Mouse (Mus musculus) stomach, embryonic 15.5 days (tissue): ENCODE results near the gene L2hgdh. TPM values are rescaled to one million over a fixed set of nuclear protein-coding genes. Genes with fewer than 3 reads are reported as not detected.

Experiments
- ATAC-seq: fragments of 200-750 bp; cut with Nextera tagmentation; 2 replicates; pipeline ENCODE4 v1.8.0; 2017; ENCODE audit warnings: low read depth, moderate number of reproducible peaks, moderate TSS enrichment; ENCODE audit not compliant: insufficient read depth, low FRiP score
- H3K27ac ChIP-seq: fragments of 300-500 bp; sonication (generic); 2 replicates; pipeline ENCODE4 v1.5.1; 2015; ENCODE audit warnings: mild to moderate bottlenecking, inconsistent platforms
- H3K27me3 ChIP-seq: fragments of 300-500 bp; sonication (generic); replicated peaks from 2 replicates; pipeline ENCODE4 v1.6.1; 2015; ENCODE audit warnings: inconsistent platforms
- H3K36me3 ChIP-seq: fragments of 300-500 bp; sonication (generic); 2 replicates; pipeline ENCODE4 v1.6.1; 2015; ENCODE audit warnings: inconsistent platforms
- H3K4me1 ChIP-seq: fragments of 300-500 bp; sonication (generic); 2 replicates; pipeline ENCODE4 v1.6.1; 2015; ENCODE audit warnings: inconsistent platforms
- H3K4me2 ChIP-seq: fragments of 300-500 bp; sonication (generic); 2 replicates; pipeline ENCODE4 v1.6.1; 2015; ENCODE audit warnings: mild to moderate bottlenecking, inconsistent platforms
- H3K4me3 ChIP-seq: fragments of 300-500 bp; sonication (generic); replicated peaks from 2 replicates; pipeline ENCODE4 v1.5.1; 2015; ENCODE audit warnings: inconsistent platforms
- H3K9ac ChIP-seq: fragments of 300-500 bp; sonication (generic); 2 replicates; pipeline ENCODE4 v1.6.1; 2015; ENCODE audit warnings: inconsistent platforms
- H3K9me3 ChIP-seq: fragments of 300-500 bp; sonication (generic); 2 replicates; pipeline ENCODE4 v1.6.1; 2016; ENCODE audit warnings: inconsistent platforms
- WGBS: fragments of 180-500 bp; shearing (Covaris S2); methylation state at CpG from one replicate; pipeline ENCODE4 v1.1.7; 2015; 5-methylcytosine and 5-hydroxymethylcytosine counted together
- polyA plus RNA-seq: library from polyadenylated mRNA; unstranded; fragments of >200 nt; fragmentation: Nextera tagmentation; extraction: Ambion mirVana; gene quantifications from 2 replicates; pipeline ENCODE4 v1.2.1, GENCODE M21; 2015

L2hgdh gene
- polyA plus RNA-seq, 1 experiment from 2014 or later: 18.3 TPM

DNA sequence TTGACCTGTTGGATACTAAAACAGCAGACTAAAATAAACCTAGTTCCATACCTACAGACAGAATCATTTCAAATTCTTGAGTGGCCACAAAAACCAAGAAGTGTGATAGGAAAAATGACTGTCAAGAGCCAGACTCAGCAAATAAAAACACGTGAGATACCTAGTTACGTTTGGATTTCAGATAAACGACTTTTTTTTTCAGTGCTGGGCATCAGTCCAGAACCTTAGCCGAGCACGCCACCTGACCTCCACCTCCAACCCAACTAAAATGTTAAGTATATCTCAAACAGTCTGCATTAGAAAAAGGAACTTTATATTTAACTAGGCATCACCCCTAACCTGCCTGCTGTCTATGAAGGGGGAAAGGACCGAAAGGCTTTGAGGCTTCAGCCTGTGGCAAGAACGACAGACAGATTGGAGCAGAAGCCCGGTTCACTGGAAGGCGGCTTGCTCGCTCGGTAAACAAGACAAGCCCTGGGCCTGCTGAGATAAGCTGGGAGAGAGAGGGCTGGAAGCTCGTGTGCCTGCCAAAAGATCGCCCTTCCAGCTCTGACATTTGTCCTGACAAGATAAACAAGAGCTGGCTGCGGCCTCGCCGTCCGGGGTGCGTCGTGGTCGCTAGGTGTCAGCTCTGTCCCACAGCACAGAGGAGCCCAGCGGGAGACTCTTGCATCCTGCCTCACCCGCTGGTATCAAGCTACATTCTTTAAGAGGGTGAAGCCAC, 32.9 kb upstream of the L2hgdh start:
- Histone ChIP-seq H3K27me3 (0 out of 2 replicates have a peak, but pooled peaks cover 3% of the 10 kb centered on the region), H3K27ac (peak overlapping the region; percentile 76), H3K4me1 (peaks cover 11% of the 10 kb centered on the region), H3K36me3 (no peaks in the 10 kb centered on the region), H3K9me3 (no peaks in the 10 kb centered on the region), H3K4me2 (peak overlapping the region; percentile 50), H3K4me3 (peak overlapping the region; percentile 16), H3K9ac (peak overlapping the region; percentile 4; the same call in 1 of the 2 replicates)
- 4% methylated on average over 22 of the region's 22 CpGs for WGBS
- peak; percentile 92 for ATAC-seq

DNA sequence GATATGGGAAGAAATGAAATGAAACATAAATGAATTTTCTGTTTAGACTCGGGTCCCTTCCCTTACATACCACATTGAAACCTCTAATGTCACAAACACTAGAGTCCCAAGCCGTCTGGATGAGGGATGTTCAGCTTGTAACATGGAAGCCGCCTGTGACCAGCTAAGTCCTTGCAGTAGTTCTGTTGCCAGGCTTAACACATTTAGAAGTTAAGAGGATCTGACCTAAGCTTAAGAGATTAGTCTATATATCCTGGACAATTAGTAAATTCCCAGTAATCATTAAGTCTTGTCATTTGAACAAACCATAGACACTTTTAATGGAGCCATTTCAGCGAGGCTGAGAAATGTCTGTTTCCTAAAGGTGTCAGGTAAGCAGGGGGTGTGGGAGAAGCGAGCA, 31.3 kb upstream of the L2hgdh start:
- Histone ChIP-seq H3K4me3 (no peak overlapping the region), H3K27ac (no peak overlapping the region), H3K9me3 (no peaks in the 10 kb centered on the region), H3K27me3 (0 out of 2 replicates have a peak, but pooled peaks cover 3% of the 10 kb centered on the region), H3K36me3 (no peaks in the 10 kb centered on the region), H3K4me2 (no peak overlapping the region), H3K4me1 (peaks cover 17% of the 10 kb centered on the region), H3K9ac (no peak overlapping the region)
- 75% methylated on average over 5 of the region's 5 CpGs for WGBS
- no peak for ATAC-seq

DNA sequence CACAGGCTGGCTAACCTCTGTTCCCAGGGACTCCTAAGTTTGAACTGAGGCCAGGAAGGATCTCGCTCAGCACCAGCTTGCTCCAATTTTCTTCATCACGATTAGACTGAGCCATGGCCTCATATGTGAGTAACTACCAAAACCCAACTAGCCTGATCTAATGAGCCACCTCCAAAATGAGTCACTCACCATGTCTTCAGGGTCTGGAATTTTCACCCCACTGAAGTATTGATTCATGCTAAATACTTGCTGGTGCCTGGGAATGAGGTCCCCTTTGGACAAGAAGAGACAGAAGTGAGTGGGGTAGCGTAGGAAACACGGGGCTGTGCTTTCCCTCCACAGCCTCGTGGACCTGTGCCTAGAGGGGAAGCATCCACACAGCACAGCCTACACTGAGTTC, 29.3 kb upstream of the L2hgdh start:
- no peak for ATAC-seq

DNA sequence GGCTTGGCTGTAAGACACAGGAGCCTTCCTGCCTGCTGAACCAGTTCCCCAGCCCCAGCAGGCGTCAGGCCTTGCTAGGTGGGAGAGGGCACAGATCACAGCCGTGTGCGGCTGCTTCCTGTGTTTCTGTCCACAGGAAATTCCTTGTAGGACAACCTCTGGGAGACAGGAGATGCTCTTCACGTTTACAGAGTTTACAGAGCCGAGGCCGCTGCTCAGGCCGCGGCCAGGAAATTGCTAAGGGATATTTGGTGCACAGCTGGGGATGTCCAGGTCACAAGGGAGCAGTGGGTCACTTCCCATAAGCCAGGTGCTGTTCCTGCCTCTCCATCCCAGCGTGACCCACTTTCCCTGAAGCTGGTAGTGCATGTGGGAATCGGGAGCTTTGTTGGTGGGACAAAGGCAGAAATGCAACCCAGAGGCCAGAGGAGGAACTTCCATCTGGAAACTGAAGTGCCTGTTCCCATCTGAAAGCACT, 27.2 kb upstream of the L2hgdh start:
- H3K9ac ChIP-seq: no peak overlapping the region
- H3K27me3 ChIP-seq: 0 out of 2 replicates have a peak, but pooled peaks cover 3% of the 10 kb centered on the region
- H3K36me3 ChIP-seq: no peaks in the 10 kb centered on the region
- no peak overlapping the region for H3K4me2 ChIP-seq
- H3K9me3 ChIP-seq: no peaks in the 10 kb centered on the region
- H3K4me1 ChIP-seq: 0 out of 2 replicates have a peak, but pooled peaks cover 6% of the 10 kb centered on the region
- H3K27ac ChIP-seq: no peak overlapping the region
- 33% methylated on average over 10 of the region's 10 CpGs for WGBS
- no peak overlapping the region for H3K4me3 ChIP-seq
- peak; percentile 66; the same call in 1 of the 2 replicates for ATAC-seq

More for the DNA sequence above, 29.3 kb upstream of the L2hgdh start:
- H3K36me3 ChIP-seq: no peaks in the 10 kb centered on the region
- no peaks in the 10 kb centered on the region for H3K9me3 ChIP-seq
- H3K4me3 ChIP-seq: no peak overlapping the region
- WGBS: 84% methylated on average over 5 of the region's 5 CpGs
- no peak overlapping the region for H3K9ac ChIP-seq
- peaks cover 16% of the 10 kb centered on the region for H3K4me1 ChIP-seq
- no peak overlapping the region for H3K27ac ChIP-seq
- 0 out of 2 replicates have a peak, but pooled peaks cover 3% of the 10 kb centered on the region for H3K27me3 ChIP-seq
- H3K4me2 ChIP-seq: no peak overlapping the region

DNA sequence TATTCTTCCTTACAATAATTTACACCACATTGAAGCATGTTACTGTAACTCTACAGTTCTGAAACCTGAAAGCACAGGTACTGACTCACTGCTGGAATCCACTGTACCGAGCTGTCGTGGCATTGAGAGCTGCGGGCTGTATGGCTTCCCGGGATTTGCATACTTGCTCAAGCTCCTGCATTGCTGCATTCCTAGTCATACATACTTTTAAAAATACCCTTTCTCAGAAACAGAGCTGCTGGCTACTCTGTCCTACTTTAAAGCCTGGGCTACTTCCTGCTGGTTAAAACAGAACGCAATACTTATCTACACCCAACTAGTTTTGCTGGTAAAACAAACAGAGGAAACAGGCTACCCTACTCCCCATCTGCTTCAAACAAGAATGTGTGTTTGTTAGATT, 19.5 kb upstream of the L2hgdh start:
- Histone ChIP-seq H3K27ac (no peak overlapping the region), H3K27me3 (no peaks in the 10 kb centered on the region), H3K9me3 (no peaks in the 10 kb centered on the region), H3K36me3 (no peaks in the 10 kb centered on the region), H3K9ac (no peak overlapping the region), H3K4me1 (no peaks in the 10 kb centered on the region), H3K4me2 (no peak overlapping the region), H3K4me3 (no peak overlapping the region)
- 78% methylated on average over 5 of the region's 5 CpGs for WGBS
- ATAC-seq: no peak

DNA sequence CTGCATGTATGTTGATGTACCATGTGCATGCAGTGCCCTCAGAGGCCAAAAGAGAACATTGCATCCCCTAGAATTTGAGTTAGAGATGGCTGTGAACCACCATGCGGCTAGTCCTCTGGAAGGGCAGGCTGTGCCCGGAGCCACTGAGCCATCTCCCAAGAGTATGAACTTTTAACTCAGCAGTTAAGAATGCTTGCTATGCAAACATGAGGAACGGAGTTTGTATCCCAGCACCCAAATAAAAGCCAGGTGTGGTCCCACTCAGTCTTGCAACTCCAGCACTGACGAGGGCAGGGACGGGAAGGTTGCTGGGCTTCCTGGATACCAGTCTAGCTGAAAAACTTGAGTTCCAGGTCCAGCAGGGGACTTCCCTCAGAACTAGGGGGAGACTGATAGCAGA, 17.3 kb upstream of the L2hgdh start:
- no peak for ATAC-seq
- Histone ChIP-seq H3K27ac (no peak overlapping the region), H3K9me3 (no peaks in the 10 kb centered on the region), H3K9ac (no peak overlapping the region), H3K36me3 (no peaks in the 10 kb centered on the region), H3K4me2 (no peak overlapping the region), H3K27me3 (no peaks in the 10 kb centered on the region), H3K4me3 (no peak overlapping the region), H3K4me1 (no peaks in the 10 kb centered on the region)
- WGBS: 76% methylated on average over 5 of the region's 5 CpGs

DNA sequence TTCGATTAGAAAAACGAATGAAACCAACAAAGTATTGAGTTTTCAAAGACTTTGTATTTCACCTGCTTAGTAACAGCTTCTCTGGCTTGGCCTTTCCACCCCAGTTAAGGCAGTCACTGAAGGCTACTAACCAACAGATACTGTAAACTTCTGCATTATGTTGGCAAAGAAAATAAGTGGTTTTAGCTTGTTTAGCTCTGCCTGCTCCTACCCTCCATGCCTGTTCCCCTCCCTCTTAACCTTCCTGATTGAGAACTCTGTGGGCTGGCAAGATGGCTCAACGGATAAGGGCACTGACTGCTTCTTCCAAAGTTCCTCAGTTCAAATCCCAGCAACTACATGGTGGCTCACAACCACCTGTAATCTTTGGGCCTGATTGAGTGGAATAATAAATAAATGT, 9.2 kb upstream of the L2hgdh start:
- Histone ChIP-seq H3K36me3 (no peaks in the 10 kb centered on the region), H3K27me3 (no peaks in the 10 kb centered on the region), H3K4me3 (no peak overlapping the region), H3K4me2 (no peak overlapping the region), H3K9ac (no peak overlapping the region), H3K4me1 (no peaks in the 10 kb centered on the region), H3K9me3 (no peaks in the 10 kb centered on the region), H3K27ac (no peak overlapping the region)
- ATAC-seq: no peak; the same call in 1 of the 2 replicates
- WGBS: 64% methylated on average over 3 of the region's 3 CpGs

DNA sequence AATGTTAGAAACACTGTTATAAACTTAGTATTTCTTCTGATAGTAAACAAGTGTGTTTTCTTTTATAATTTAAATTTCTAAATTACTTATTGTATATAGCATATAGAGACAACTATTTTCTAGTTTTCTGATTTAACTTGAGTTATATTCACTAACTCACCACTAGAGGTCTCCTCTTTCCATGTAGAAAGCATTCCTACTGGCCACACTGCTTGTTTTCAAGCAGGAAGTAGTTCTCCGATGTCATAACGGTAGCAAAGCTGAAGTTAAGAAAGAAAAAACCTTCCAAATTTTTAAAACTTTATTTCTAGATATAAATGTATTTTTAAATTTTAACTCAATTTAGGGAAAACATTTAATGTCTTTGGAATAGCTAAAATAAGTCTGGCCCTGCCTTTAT, 8.8 kb upstream of the L2hgdh start:
- H3K9me3 ChIP-seq: no peaks in the 10 kb centered on the region
- H3K4me3 ChIP-seq: no peak overlapping the region
- H3K27me3 ChIP-seq: no peaks in the 10 kb centered on the region
- no peak overlapping the region for H3K9ac ChIP-seq
- no peak overlapping the region for H3K27ac ChIP-seq
- 1% methylated on average over 2 of the region's 2 CpGs for WGBS
- 0 out of 2 replicates have a peak, but pooled peaks have one; percentile 35 for ATAC-seq
- H3K4me2 ChIP-seq: no peak overlapping the region
- no peaks in the 10 kb centered on the region for H3K36me3 ChIP-seq
- no peaks in the 10 kb centered on the region for H3K4me1 ChIP-seq

DNA sequence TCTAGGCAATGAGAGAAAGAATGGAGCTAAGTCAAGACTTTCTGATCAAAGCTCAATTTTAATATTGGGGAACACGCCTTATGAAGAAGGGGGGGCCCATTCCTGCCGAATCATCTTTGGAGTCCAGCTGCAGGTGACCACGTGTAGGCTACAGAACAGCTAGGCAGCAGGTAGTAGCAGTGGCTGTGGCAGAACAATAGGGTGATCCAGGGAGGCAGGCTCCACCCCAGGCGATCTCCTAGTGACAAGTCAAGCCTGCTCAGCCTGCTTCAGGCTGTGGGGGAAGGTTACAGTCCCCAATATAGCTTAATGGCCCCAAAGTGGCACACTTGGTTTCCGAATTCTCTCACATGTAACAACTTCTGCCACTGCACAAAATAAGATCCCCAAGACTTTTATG, 7.5 kb upstream of the L2hgdh start:
- no peak overlapping the region for H3K4me2 ChIP-seq
- H3K36me3 ChIP-seq: no peaks in the 10 kb centered on the region
- H3K9ac ChIP-seq: no peak overlapping the region
- ATAC-seq: no peak
- H3K4me3 ChIP-seq: no peak overlapping the region
- no peak overlapping the region for H3K27ac ChIP-seq
- H3K4me1 ChIP-seq: no peaks in the 10 kb centered on the region
- H3K9me3 ChIP-seq: no peaks in the 10 kb centered on the region
- H3K27me3 ChIP-seq: no peaks in the 10 kb centered on the region
- 46% methylated on average over 5 of the region's 5 CpGs for WGBS

DNA sequence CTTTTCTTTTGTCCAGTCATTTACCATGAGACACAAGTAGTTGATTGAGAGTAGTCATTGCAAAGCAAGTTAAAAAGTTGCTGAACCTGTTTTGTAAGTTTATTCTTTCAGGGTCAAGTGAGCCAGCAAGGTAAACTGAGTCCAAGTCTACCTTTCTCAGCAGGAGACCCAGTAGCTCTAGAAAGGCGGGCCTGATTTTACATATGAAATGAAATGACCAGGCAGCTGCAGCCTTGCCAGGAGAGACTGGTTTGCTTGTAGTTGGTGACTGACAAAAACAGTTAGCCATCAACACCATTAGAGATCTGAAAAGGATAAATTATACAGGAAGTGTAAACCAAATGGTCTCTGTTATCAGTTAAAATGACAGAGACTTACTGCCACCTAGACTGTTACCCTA, 5.6 kb upstream of the L2hgdh start:
- no peak overlapping the region for H3K27ac ChIP-seq
- ATAC-seq: no peak
- H3K4me3 ChIP-seq: no peak overlapping the region
- no peak overlapping the region for H3K4me2 ChIP-seq
- WGBS: 84% methylated on average over 1 of the region's 1 CpGs
- H3K27me3 ChIP-seq: no peaks in the 10 kb centered on the region
- H3K9ac ChIP-seq: no peak overlapping the region
- H3K4me1 ChIP-seq: no peaks in the 10 kb centered on the region
- no peaks in the 10 kb centered on the region for H3K9me3 ChIP-seq
- H3K36me3 ChIP-seq: no peaks in the 10 kb centered on the region

DNA sequence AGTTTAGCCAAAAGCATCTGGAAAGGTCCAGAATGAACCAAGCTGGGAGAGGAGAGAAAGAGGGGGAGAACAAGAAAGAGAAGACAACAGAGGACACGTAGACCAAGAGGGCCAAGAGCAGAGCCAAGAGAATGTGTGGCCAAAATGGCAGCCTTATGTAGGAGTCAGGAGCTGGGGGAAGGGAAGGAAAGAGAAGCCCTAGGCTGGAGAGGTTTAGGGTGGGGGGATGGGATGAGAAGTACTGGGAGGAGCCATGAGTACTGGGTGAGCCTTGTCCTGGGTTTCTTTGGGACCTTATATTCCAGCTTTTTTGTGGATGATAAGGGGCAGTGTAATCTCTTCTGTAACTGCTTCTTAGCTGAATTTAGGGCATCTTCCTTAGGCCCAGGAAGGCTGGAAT, 4.6 kb upstream of the L2hgdh start:
- Histone ChIP-seq H3K9me3 (no peaks in the 10 kb centered on the region), H3K4me1 (0 out of 2 replicates have a peak, but pooled peaks cover under 1% of the 10 kb centered on the region), H3K27ac (no peak overlapping the region), H3K4me3 (no peak overlapping the region), H3K36me3 (no peaks in the 10 kb centered on the region), H3K9ac (no peak overlapping the region), H3K27me3 (no peaks in the 10 kb centered on the region), H3K4me2 (no peak overlapping the region)
- 87% methylated on average over 1 of the region's 1 CpGs for WGBS
- no peak for ATAC-seq

DNA sequence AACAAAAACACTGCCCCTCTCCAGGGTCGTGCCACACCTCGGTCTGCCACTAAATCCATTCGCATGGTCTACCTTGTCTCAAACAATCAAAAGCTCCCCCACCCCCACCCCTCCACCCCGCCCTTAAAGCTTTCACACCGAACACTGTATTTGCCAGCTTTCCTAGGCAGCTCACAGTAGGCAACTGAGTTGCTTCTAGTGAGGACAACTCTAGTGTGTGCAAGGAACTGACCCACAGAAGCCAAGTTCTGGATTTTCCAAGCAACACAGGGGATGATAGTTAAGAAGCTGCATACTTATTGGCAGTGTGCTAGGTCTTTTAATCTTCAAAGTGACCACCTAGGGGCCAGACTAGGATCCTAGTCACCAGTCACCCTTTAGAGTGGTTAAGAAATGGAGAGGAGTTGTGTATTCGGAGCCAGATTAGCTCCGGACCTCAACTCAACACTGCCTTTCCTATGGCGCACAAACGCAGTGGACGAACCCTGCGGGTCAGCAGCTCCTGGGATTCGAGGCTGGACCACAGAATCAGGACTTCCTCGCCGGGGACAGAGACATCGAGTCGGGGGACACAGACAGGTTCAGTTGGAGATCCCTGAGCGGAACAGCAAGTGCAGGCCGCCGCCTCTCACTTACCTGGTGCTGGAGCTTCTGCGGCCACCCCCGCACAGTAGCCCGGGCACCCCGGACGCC, 509 bp downstream of the L2hgdh start:
- ATAC-seq: no peak
- Histone ChIP-seq H3K27ac (peak overlapping the region; percentile 41; the same call in 1 of the 2 replicates), H3K36me3 (peaks cover 9% of the 10 kb centered on the region; the same call in 1 of the 2 replicates), H3K9me3 (no peaks in the 10 kb centered on the region), H3K4me3 (peak overlapping the region; percentile 63), H3K9ac (peak overlapping the region; percentile 58), H3K4me1 (0 out of 2 replicates have a peak, but pooled peaks cover 7% of the 10 kb centered on the region), H3K27me3 (no peaks in the 10 kb centered on the region), H3K4me2 (peak overlapping the region; percentile 78)
- WGBS: 2% methylated on average over 24 of the region's 24 CpGs
